Mouse (Mus musculus): Measurements from ENCODE around the gene Olfr503. TPM values are rescaled to one million over a fixed set of nuclear protein-coding genes. Genes with fewer than 3 reads are reported as not detected.

Olfr503 gene
- total RNA-seq (2023): not detected

DNA sequence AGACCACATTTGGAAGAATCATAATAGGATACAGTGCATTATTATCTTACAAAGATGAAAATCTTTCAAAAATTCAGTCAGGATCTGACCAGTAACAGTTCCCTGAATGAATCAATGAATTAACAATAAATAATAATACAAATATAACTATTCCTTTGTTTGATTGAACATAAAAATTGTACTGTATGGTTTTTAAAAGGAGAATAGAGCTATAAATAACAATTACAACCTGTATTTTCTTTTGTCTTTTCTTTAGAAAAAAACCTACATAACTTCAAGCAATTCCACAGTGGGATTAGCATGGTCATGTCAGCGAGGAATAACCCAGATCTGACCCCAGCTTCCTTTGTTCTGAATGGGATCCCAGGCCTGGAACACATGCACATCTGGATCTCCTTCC lies at the start of gene Olfr503:
TSS of gene Olfr503 (plus strand) at position 301 of the 400 bp plus-strand sequence.

DNA sequence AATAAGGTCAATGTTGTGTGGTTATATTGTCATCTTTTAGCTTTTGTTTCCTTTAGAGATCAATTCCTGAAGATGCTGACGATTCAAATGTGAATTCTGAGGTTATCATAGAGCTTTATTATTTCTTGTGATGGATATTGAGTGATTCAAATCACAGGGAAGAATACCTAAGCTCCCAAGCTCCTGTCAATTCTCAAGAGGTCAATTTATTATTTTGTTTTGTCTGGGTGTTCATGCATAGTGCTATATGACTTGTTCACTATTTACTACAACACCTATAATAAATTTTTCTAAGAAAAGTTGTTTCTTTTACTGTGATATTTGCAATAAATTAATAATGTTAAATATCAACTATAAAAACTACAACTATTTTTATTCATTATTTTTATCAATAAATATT lies 19.4 kb upstream of the Olfr503 start, which contains the start of gene Olfr502:
TSS of gene Olfr502 (minus strand) at position 101 of the 400 bp plus-strand sequence.

GRCm38 (mm10) chr7:108565693-108566092 lies 21.4 kb downstream of the Olfr503 start, which contains the start of gene Olfr504:
TSS of gene Olfr504 (minus strand) at chr7:108565793.

Other genes starting within 250 kb of the Olfr503 start
- gene Olfr491, start 231.1 kb upstream of the Olfr503 start, total RNA-seq (2023): not detected
- gene Olfr492, start 220.9 kb upstream of the Olfr503 start, total RNA-seq (2023): not detected
- not detected for gene Olfr493, start 197.5 kb upstream of the Olfr503 start, total RNA-seq (2023)
- not detected for gene Olfr494, start 179.2 kb upstream of the Olfr503 start, total RNA-seq (2023)
- gene Olfr495, start 151.4 kb upstream of the Olfr503 start, total RNA-seq (2023): not detected
- gene Olfr497, start 124.1 kb upstream of the Olfr503 start, total RNA-seq (2023): not detected
- gene Olfr498, start 79.2 kb upstream of the Olfr503 start, total RNA-seq (2023): not detected
- not detected for gene Olfr502, start 19.5 kb upstream of the Olfr503 start, total RNA-seq (2023)
- gene Olfr504, start 21.3 kb downstream of the Olfr503 start, total RNA-seq (2023): not detected
- gene Olfr506, start 66.3 kb downstream of the Olfr503 start, total RNA-seq (2023): not detected
- not detected for gene Olfr507, start 77.3 kb downstream of the Olfr503 start, total RNA-seq (2023)
- gene Olfr508, start 85.5 kb downstream of the Olfr503 start, total RNA-seq (2023): not detected
- gene Olfr509, start 107.4 kb downstream of the Olfr503 start, total RNA-seq (2023): not detected
- gene Olfr510, start 121.9 kb downstream of the Olfr503 start, total RNA-seq (2023): not detected
- not detected for gene Olfr512, start 168.8 kb downstream of the Olfr503 start, total RNA-seq (2023)
- gene Olfr513, start 206.4 kb downstream of the Olfr503 start, total RNA-seq (2023): not detected

Measured in T-cell, adult 66 days (primary cell).